Mouse (Mus musculus): ENCODE data around the gene Cckbr.

The Cckbr gene

GRCm38 (mm10) chr7:105497881-105498280 is 72.3 kb downstream of the Cckbr start:
- DNase-seq (ENCODE audit: low read depth, low spot score), result no peak

GRCm38 (mm10) chr7:105498854-105499492 is 73.4 kb downstream of the Cckbr start:
- no peak for DNase-seq (ENCODE audit: low read depth, low spot score)

DNA sequence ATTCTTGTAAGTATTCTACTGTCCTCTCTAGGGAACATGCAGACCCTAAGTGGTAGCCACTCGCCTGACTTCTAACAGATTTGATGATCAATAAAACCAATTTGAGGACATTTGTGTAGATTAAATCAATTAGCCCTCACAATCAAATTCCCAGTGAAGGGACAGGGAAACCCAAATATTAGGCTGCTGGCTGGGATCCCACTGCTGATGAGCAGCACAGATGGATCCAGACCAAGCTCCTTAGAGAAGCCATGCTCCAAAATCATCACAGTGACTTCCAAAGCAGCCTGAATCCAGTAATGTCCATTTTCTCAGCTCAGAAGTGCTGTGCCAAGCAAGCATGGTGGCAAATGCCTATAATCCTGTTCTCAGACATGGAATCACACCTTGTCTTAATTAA is 74.1 kb downstream of the Cckbr start:
- no peak for DNase-seq (ENCODE audit: low read depth, low spot score)

- no peak for DNase-seq (ENCODE audit: low read depth, low spot score)
These were observed 76.5 kb downstream of the Cckbr start for GRCm38 (mm10) chr7:105501984-105502383.

DNA sequence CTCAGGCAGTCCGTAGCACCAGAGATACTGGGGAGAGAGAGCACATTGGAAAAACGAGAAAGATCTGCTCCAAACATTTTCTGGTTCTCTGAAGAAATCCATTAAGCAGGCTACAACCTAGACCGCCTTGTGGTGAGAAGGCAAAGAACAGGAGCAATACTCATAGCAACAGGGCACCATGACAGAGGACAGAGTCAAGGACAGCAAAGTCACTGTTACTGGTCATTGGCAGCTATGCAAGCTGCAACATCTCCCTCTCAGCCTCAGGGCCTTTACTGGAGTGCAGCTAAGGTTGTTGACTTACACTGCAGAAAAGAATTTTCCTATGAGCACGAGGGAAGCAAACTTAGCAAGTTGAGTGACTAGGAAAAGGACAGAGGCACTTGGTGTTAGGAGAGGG is 81.7 kb downstream of the Cckbr start:
- DNase-seq (ENCODE audit: low read depth, low spot score), result no peak

- no peak for DNase-seq (ENCODE audit: low read depth, low spot score)
These were observed 84.6 kb downstream of the Cckbr start for GRCm38 (mm10) chr7:105510143-105510542.

DNA sequence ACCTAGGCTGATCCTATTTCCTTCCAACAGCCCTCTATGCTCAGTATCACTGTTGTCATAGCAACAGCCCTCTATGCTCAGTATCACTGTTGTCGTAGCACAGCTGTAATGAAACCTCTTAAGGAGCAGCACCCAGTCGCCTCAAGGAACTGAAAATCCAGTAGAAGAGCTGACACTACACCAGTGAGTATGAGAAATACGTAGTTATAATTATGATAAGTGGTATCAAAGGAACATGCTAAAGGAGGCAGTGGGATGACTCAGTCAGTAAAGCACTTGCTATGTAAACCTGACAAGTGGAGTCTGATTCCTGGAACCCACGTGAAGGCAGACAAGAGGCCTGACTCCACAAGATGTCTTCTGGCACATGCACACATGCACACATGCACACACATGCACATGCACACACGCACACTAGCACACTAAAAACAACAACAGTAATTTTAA is 88.3 kb downstream of the Cckbr start:
- no peak for DNase-seq (ENCODE audit: low read depth, low spot score)

- DNase-seq (ENCODE audit: low read depth, low spot score), result no peak
These were observed 89.0 kb downstream of the Cckbr start for GRCm38 (mm10) chr7:105514561-105514960.

GRCm38 (mm10) chr7:105515178-105515577 is 89.6 kb downstream of the Cckbr start:
- peak; percentile 80 for DNase-seq (ENCODE audit: low read depth, low spot score)

DNA sequence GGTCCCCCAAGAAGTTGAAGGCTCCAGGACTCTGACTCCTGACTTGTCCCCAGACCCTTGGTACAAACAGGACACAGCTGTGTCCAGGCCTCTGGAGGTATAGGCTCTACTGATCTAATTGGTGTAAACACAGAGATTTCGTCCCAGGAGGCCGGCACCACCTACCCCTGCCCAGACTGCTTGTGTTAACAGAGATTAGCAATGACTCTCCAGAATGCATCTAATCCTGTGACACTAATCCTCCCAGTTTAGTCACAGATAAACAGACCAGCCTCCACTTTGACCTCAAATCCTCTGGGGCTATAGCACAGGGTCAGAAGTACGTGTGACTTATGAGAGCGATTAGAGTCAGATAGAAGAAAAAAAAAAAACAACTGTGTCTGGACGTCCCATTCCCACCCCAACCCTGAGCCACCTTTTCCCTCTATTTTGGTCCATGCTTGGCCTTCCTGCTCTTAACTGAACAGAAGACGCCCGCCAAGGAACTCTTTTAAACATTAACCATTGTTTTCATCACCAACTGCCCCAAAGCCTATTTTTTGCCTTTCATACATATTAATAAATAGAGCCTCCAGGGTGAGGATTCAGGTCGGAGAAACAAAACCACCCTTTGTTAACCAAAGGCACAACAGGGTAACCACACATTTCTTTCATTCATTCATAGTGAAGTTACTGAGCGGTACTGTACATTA is 91.3 kb downstream of the Cckbr start:
- no peak for DNase-seq (ENCODE audit: low read depth, low spot score)

DNA sequence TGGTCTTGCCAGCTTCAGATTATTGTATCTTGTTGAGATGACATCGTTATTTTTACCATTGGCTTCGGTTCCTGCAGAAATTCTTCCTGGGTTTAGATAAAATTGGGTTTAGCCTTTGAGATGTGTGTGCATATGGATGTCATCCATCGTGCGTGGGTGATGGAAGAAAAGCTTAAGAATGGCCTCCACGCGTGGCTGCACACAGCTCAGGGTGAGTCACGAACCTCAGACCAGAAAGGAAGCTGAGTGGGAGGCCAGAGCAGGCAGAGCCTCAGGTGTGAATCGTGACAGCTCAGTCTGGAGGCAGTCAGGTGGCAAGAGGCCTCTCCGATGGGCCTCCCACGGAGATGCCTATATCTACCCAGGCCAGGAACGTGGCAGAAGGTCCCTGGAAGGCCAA is 93.8 kb downstream of the Cckbr start:
- no peak for DNase-seq (ENCODE audit: low read depth, low spot score)

DNA sequence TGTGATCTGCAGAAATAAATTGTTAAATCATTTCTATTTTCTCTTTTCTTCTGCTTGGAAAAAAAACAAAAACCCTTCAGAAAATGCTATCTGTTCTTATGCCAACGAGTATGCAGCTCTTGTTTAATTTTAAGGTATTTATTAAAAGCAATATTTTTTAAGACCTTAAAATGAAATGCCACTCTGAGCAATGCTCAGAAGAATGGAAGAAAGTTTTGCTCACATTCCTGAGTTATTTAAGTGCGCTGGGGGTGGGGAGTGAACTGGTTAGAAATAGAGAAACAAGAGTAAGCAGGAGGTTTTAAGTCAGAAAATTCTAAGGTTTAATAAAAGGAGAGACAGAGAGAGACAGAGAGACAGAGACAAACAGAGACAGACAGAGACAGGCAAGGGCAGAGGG is 94.2 kb downstream of the Cckbr start:
- DNase-seq (ENCODE audit: low read depth, low spot score), result no peak

DNA sequence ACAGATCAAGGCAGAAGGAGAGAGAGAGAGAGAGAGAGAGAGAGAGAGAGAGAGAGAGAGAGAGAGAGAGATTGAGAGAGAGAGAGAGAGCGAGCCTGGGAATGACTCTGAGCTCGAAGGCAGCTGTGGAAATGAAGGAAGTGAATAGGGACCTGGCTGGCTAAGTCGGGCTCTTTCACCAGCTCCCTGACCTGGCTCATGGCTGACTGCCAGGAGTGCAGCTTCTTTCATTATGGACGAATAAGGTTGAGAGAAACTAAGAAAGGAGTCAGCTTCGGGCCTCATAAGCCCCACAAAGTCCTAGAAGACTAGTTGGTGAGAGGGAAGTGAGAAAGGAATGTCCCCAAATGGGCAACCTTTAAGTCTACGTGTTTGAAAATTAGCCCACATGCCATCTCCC is 94.7 kb downstream of the Cckbr start:
- DNase-seq (ENCODE audit: low read depth, low spot score), result no peak
